Mouse (Mus musculus) embryo, embryonic 11 days (tissue): ENCODE measurements at regions not wholly inside any gene's neighbourhood (a gene's known extent, or its start where the extent isn't known, plus 50 kb on each side); places are given as distances from the start of the nearest gene placed in this dataset.
A peak's percentile ranks its signal among the peaks of the same experiment; 100 is the strongest.

ENCODE experiments used
- DNase-seq: peaks from one replicate; pipeline ENCODE4 v3.0.0-alpha.2; 2015

GRCm38 (mm10) chr17:60372206-60372605, 1359.0 kb upstream of the Nudt12 start:
- peak; percentile 2 for DNase-seq

- no peak for DNase-seq
Measured at GRCm38 (mm10) chr17:60355411-60355810, 1342.2 kb upstream of the Nudt12 start.

GRCm38 (mm10) chr17:60344656-60345055, 1331.5 kb upstream of the Nudt12 start:
- DNase-seq, result peak; percentile 11

- DNase-seq, result peak; percentile 5
Measured at GRCm38 (mm10) chr17:60337680-60338079, 1324.5 kb upstream of the Nudt12 start.

- DNase-seq, result no peak
Measured at GRCm38 (mm10) chr17:60321046-60321445, 1307.9 kb upstream of the Nudt12 start.
